Mouse (Mus musculus): ENCODE measurements around the gene Exoc7. TPM values are rescaled to one million over a fixed set of nuclear protein-coding genes. Genes with fewer than 3 reads are reported as not detected.

Exoc7 gene
- polyA plus RNA-seq, 1 experiment, result 21.8 TPM

- no peak overlapping the region for H3K4me3 ChIP-seq (ENCODE audit: extremely low read depth, insufficient read depth, insufficient read length)
- peaks cover 54% of the 10 kb centered on the region for H3K36me3 ChIP-seq (ENCODE audit: control insufficient read depth, insufficient read depth, low read length)
- WGBS, result 91% methylated on average over 6 of the region's 6 CpGs
- no peaks in the 10 kb centered on the region for H3K4me1 ChIP-seq (ENCODE audit: control insufficient read depth, insufficient read depth, insufficient read length)
- H3K27ac ChIP-seq (ENCODE audit: insufficient read depth, low read length), result no peak overlapping the region
- DNase-seq (ENCODE audit: low read depth in 1 of 2, low spot score in 2 of 2), result no peak
- H3K27me3 ChIP-seq (ENCODE audit: control insufficient read depth, insufficient read depth, low read length), result no peaks in the 10 kb centered on the region
- TF ChIP-seq POLR2A (IDR thresholded peaks at IDR 0.05; ENCODE audit: low read depth, low read length), result no peak
Measured at GRCm38 (mm10) chr11:116245616-116246015, 61.4 kb downstream of the Exoc7 start.

DNA sequence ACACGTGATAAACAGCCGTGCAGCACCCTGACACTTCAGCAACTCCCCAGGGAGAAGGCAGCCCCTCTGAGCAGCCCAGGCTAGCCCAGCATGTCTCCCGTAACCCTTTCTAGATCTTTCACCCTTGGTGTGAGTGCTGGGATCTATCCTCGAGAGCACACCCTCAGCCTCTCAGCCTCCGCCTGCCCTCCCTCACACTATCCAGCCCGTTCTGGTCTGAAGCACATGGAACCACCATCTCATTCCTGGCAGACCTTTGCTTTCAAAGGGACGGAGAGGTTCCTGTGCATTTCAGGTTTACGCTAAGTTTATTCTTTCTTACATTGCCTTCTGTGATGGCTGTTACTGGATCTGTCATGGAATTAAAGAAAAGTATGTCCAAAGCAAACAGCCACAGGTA is 62.5 kb downstream of the Exoc7 start:
- Histone ChIP-seq H3K4me3 (ENCODE audit: extremely low read depth, insufficient read depth, insufficient read length) (no peak overlapping the region), H3K36me3 (ENCODE audit: control insufficient read depth, insufficient read depth, low read length) (peaks cover 44% of the 10 kb centered on the region), H3K4me1 (ENCODE audit: control insufficient read depth, insufficient read depth, insufficient read length) (no peaks in the 10 kb centered on the region), H3K27me3 (ENCODE audit: control insufficient read depth, insufficient read depth, low read length) (no peaks in the 10 kb centered on the region), H3K27ac (ENCODE audit: insufficient read depth, low read length) (no peak overlapping the region)
- WGBS, result 91% methylated on average over 8 of the region's 8 CpGs
- no peak for TF ChIP-seq CTCF (IDR thresholded peaks at IDR 0.05; ENCODE audit: extremely low read depth, insufficient read depth, insufficient read length, insufficient replicate concordance)
- no peak for TF ChIP-seq POLR2A (IDR thresholded peaks at IDR 0.05; ENCODE audit: low read depth, low read length)
- no peak for DNase-seq (ENCODE audit: low read depth in 1 of 2, low spot score in 2 of 2)

- Histone ChIP-seq H3K27ac (ENCODE audit: insufficient read depth, low read length) (no peak overlapping the region), H3K36me3 (ENCODE audit: control insufficient read depth, insufficient read depth, low read length) (peaks cover 21% of the 10 kb centered on the region), H3K4me1 (ENCODE audit: control insufficient read depth, insufficient read depth, insufficient read length) (no peaks in the 10 kb centered on the region), H3K4me3 (ENCODE audit: extremely low read depth, insufficient read depth, insufficient read length) (no peak overlapping the region), H3K27me3 (ENCODE audit: control insufficient read depth, insufficient read depth, low read length) (peaks cover 2% of the 10 kb centered on the region; the same call in 1 of the 2 replicates)
- DNase-seq (ENCODE audit: low read depth in 1 of 2, low spot score in 2 of 2), result no peak
- TF ChIP-seq POLR2A (IDR thresholded peaks at IDR 0.05; ENCODE audit: low read depth, low read length), result no peak
- no peak for TF ChIP-seq CTCF (IDR thresholded peaks at IDR 0.05; ENCODE audit: extremely low read depth, insufficient read depth, insufficient read length, insufficient replicate concordance)
- 76% methylated on average over 12 of the region's 12 CpGs for WGBS
Measured at GRCm38 (mm10) chr11:116241744-116242235, 65.2 kb downstream of the Exoc7 start.

- TF ChIP-seq POLR2A (IDR thresholded peaks at IDR 0.05; ENCODE audit: low read depth, low read length), result no peak
- no peak for TF ChIP-seq CTCF (IDR thresholded peaks at IDR 0.05; ENCODE audit: extremely low read depth, insufficient read depth, insufficient read length, insufficient replicate concordance)
- 86% methylated on average over 7 of the region's 7 CpGs for WGBS
- DNase-seq (ENCODE audit: low read depth in 1 of 2, low spot score in 2 of 2), result no peak
- no peaks in the 10 kb centered on the region for H3K4me1 ChIP-seq (ENCODE audit: control insufficient read depth, insufficient read depth, insufficient read length)
- no peak overlapping the region for H3K27ac ChIP-seq (ENCODE audit: insufficient read depth, low read length)
- H3K27me3 ChIP-seq (ENCODE audit: control insufficient read depth, insufficient read depth, low read length), result peaks cover 2% of the 10 kb centered on the region; the same call in 1 of the 2 replicates
- H3K4me3 ChIP-seq (ENCODE audit: extremely low read depth, insufficient read depth, insufficient read length), result no peak overlapping the region
- peaks cover 3% of the 10 kb centered on the region; the same call in 1 of the 2 replicates for H3K36me3 ChIP-seq (ENCODE audit: control insufficient read depth, insufficient read depth, low read length)
Measured at GRCm38 (mm10) chr11:116239797-116240196, 67.2 kb downstream of the Exoc7 start.

Other genes starting within 250 kb of the Exoc7 start
- gene Unc13d, start 229.3 kb downstream of the Exoc7 start, polyA plus RNA-seq (2012; rRNA removed), result 49.4 and 65.0 TPM in 2 replicates
- 135 and 162 TPM in 2 replicates for gene Wbp2, start 220.2 kb downstream of the Exoc7 start, polyA plus RNA-seq (2012; rRNA removed)
- 19.4 and 26.1 TPM in 2 replicates for gene Trim47, start 180.0 kb downstream of the Exoc7 start, polyA plus RNA-seq (2012; rRNA removed)
- gene Trim65, start 176.1 kb downstream of the Exoc7 start, polyA plus RNA-seq (2012; rRNA removed), result 23.7 and 26.0 TPM in 2 replicates
- gene Mrpl38, start 168.4 kb downstream of the Exoc7 start, polyA plus RNA-seq (2012; rRNA removed), result 37.3 and 40.3 TPM in 2 replicates
- gene Fbf1, start 139.1 kb downstream of the Exoc7 start, polyA plus RNA-seq (2012; rRNA removed), result 13.3 and 14.0 TPM in 2 replicates
- 18.3 and 24.0 TPM in 2 replicates for gene Ten1, start 108.4 kb downstream of the Exoc7 start, polyA plus RNA-seq (2012; rRNA removed)
- 12.9 TPM in 2 replicates for gene Acox1, start 108.2 kb downstream of the Exoc7 start, polyA plus RNA-seq (2012; rRNA removed)
- gene Evpl, start 69.2 kb downstream of the Exoc7 start, polyA plus RNA-seq (2012; rRNA removed), result 0.07 and 0.18 TPM in 2 replicates
- gene Srp68, start 33.0 kb downstream of the Exoc7 start, polyA plus RNA-seq (2012; rRNA removed), result 25.4 and 27.0 TPM in 2 replicates
- gene Galr2, start 26.3 kb downstream of the Exoc7 start, polyA plus RNA-seq (2012; rRNA removed), result 0.08 TPM in 1 of 2 replicates, not detected in the other
- gene Foxj1, start 28.2 kb upstream of the Exoc7 start, polyA plus RNA-seq (2012; rRNA removed), result 0.47 and 0.59 TPM in 2 replicates
- gene Rnf157, start 105.8 kb upstream of the Exoc7 start, polyA plus RNA-seq (2012; rRNA removed), result 10.7 and 16.2 TPM in 2 replicates
- gene Ubald2, start 126.9 kb upstream of the Exoc7 start, polyA plus RNA-seq (2012; rRNA removed), result 152 and 245 TPM in 2 replicates
- gene Qrich2, start 159.0 kb upstream of the Exoc7 start, polyA plus RNA-seq (2012; rRNA removed), result 0.07 and 0.14 TPM in 2 replicates
- gene Prpsap1, start 187.0 kb upstream of the Exoc7 start, polyA plus RNA-seq (2012; rRNA removed), result 62.1 and 95.5 TPM in 2 replicates
- gene Sphk1, start 223.7 kb upstream of the Exoc7 start, polyA plus RNA-seq (2012; rRNA removed), result 15.5 and 21.4 TPM in 2 replicates